Mouse (Mus musculus) G1E (cell line): ENCODE data around the gene Med27.

Source experiments
- CTCF ChIP-seq: IDR thresholded peaks from 2 replicates; pipeline ENCODE4 v1.5.1; 2012; ENCODE audit warnings: low read depth, low read length, inconsistent platforms, mixed read lengths
- GATA1 ChIP-seq: IDR thresholded peaks from 2 replicates; pipeline ENCODE4 v1.6.1; 2012; ENCODE audit warnings: borderline replicate concordance, low read length, inconsistent platforms, mixed read lengths

DNA sequence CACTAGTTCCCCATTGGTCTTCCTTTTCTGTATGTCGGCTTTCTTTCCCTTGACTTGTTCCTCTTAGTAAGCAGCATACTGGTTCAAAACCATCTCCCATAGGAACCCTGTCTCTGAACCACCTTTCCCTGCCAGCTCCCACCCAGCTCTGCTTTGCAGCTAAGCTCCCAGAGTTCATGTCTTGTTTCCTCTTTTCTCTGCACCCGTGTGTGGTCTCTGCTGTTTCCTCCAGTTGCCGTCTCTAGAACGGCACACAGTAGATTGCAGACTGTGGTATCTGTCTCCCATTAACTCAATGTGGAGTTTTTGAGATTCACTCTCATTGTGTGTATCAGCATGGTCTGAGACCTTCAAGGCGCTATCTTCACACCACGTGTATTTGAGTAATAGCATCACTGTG, 71.9 kb downstream of the Med27 start:
- TF ChIP-seq CTCF (no peak), GATA1 (no peak)
